Mouse (Mus musculus) testis, adult 2 months (tissue): ENCODE measurements around the gene Cdc42ep4. TPM values are rescaled to one million over a fixed set of nuclear protein-coding genes. Genes with fewer than 3 reads are reported as not detected.

Experiments used
- H3K27ac ChIP-seq: fragments of 200-500 bp; 2 replicates; pipeline ENCODE4 v1.5.1; 2012; ENCODE audit warnings: low read depth, low read length; ENCODE audit not compliant: control insufficient read depth, insufficient read depth
- H3K27me3 ChIP-seq: fragments of 200-500 bp; 2 replicates; pipeline ENCODE4 v1.6.1; 2012; ENCODE audit warnings: mild to moderate bottlenecking, low read length, moderate library complexity; ENCODE audit not compliant: control insufficient read depth, insufficient read depth
- H3K36me3 ChIP-seq: fragments of 200-500 bp; 2 replicates; pipeline ENCODE4 v1.6.1; 2012; ENCODE audit warnings: mild to moderate bottlenecking, low read length; ENCODE audit not compliant: control insufficient read depth, insufficient read depth
- H3K4me1 ChIP-seq: fragments of 200-500 bp; 2 replicates; pipeline ENCODE4 v1.6.1; 2012; ENCODE audit warnings: low read length; ENCODE audit not compliant: control insufficient read depth, insufficient read depth
- H3K4me3 ChIP-seq: fragments of 200-500 bp; 2 replicates; pipeline ENCODE4 v1.5.1; 2012; ENCODE audit warnings: low read depth, mild to moderate bottlenecking, low read length, moderate library complexity, mixed read lengths; ENCODE audit not compliant: control insufficient read depth
- CTCF ChIP-seq: fragments of 200-500 bp; IDR thresholded peaks from 2 replicates; pipeline ENCODE4 v1.5.1; 2012; ENCODE audit warnings: low read depth, mild to moderate bottlenecking, inconsistent platforms, low read length, moderate library complexity; ENCODE audit not compliant: control insufficient read depth, insufficient read depth, insufficient replicate concordance
- POLR2A ChIP-seq: fragments of 200-500 bp; IDR thresholded peaks from 2 replicates; pipeline ENCODE4 v1.6.1; 2012; ENCODE audit warnings: low read depth, mild to moderate bottlenecking, inconsistent platforms, low read length, moderate library complexity; ENCODE audit not compliant: control insufficient read depth
- polyA plus RNA-seq: library from polyadenylated mRNA; depleted of rRNA; stranded (reverse); fragments of >200 nt; gene quantifications from 2 replicates; pipeline ENCODE4 v1.2.3, GENCODE M21; 2012

Gene Cdc42ep4
- polyA plus RNA-seq, 1 experiment: 27.4 TPM

DNA sequence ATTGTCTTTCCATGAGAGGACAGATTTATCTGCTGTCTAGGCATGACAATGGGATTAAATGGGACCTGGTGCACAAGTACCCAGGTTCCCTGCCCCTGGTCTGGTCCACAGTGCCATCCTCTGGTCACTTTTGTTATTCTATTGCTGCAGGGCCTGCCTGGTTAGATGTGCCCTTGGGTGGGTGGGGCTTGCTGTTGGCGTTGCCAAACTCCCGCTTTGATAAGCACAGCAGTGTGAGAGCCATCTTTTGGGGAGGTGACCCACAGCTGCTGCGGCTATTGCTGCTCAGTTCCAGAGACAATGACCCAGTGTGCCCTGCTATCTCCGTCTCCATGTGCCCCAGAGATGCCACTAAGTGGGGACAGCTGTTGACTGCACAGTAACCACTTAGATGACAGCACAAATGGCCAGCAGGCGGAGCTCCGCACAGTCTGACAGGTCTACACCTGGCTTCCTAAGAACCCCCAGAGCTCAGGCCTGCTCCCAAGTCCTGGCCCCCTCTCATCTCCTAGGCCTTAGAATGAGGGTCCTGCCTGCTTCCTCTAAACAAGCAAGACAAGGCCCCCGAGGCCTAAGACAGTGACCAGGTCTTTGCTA, 36.5 kb downstream of the Cdc42ep4 start:
- TF ChIP-seq POLR2A (no peak), CTCF (peak; percentile 10; the same call in 1 of the 2 replicates)
- Histone ChIP-seq H3K4me1 (peaks cover 14% of the 10 kb centered on the region), H3K27me3 (no peaks in the 10 kb centered on the region), H3K4me3 (no peak overlapping the region), H3K27ac (no peak overlapping the region), H3K36me3 (no peaks in the 10 kb centered on the region)

DNA sequence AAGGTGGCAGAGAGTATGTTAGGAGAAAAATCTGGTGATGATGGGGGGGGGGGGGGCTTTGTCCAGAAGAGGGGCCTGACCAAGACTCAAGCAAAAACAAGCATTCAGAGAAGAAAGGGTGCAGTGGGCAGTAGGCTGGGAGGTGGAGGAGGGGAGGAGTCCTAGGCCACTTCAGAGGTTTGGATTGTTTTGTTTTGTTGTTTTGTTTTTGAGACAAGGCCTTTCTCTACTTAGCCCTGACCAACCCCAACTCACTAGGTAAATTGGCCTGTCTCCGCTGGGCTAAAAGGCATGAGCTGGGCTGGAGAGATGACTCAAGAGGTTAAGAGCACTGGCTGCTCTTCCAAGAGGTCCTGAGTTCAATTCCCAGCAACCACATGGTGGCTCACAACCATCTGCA, 40.6 kb downstream of the Cdc42ep4 start:
- H3K36me3 ChIP-seq: no peaks in the 10 kb centered on the region
- H3K4me3 ChIP-seq: peak overlapping the region; percentile 57; the same call in 1 of the 2 replicates
- no peak overlapping the region for H3K27ac ChIP-seq
- no peak for TF ChIP-seq POLR2A
- no peak for TF ChIP-seq CTCF
- no peaks in the 10 kb centered on the region for H3K27me3 ChIP-seq
- H3K4me1 ChIP-seq: peaks cover 18% of the 10 kb centered on the region

DNA sequence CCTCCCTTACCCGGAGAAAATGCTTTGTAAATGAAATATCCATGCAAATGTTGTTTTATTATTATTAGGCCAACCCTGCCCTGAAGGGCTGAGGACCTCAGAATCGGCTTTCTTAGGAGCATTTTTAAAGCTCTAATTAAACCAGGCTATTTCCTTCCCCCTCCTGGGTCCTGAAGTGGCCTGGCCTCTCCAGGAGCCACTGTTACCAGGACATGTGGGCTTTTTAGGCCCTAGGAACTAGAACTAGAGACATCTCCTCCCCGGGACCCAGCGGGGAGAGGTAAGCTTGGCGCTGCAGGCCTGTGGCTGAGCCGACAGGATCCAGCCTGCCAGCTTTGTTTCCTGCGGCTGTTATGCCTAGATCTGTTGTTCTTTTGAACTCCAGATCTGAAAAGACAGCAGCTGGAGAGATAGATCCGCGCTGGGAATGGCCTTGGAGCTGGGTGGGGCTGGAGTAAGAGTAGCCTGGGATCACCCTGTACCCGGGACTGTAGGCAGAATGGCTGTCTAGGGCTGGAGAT, 41.4 kb downstream of the Cdc42ep4 start:
- peak overlapping the region; percentile 57 for H3K4me3 ChIP-seq

DNA sequence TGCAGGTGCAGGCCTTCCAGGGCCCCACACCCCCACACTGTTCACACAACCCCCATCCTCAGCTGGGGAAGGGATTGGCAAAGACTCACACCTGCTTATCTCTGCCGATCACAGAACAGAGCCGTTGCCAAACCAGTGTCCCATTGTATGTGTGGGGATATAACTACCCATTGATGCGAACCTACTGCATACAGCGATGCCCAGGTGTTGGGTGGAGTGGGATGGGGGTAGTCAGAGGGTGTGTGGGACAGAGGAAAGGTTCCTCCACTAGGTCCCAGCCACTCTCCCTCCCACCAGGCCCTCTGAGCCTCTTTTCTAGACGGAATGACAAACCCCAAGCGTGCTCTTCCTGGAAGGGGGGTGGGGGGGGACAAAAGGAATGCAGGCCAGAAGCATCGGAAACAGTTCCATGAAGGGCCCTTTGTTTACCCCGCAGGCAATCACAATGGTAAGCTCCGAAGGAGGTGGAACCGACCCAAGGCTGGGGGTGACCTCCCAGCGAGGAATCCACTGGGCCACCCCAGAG, 41.9 kb downstream of the Cdc42ep4 start, which contains the start of gene Cpsf4l:
Gene Cpsf4l (minus strand): TSS at position 287 of the 526 bp plus-strand sequence.
- peak within 1 kb of the TSS; percentile 74 for H3K27ac ChIP-seq
- peaks cover 18% of the 10 kb centered on the region for H3K4me1 ChIP-seq
- peak within 1 kb of the TSS; percentile 75 for H3K4me3 ChIP-seq
- no peaks in the 10 kb centered on the region for H3K27me3 ChIP-seq
- TF ChIP-seq POLR2A (no peak), CTCF (no peak)
- H3K36me3 ChIP-seq: no peaks in the 10 kb centered on the region

More for the DNA sequence above, 41.4 kb downstream of the Cdc42ep4 start:
- no peaks in the 10 kb centered on the region for H3K36me3 ChIP-seq
- TF ChIP-seq CTCF: no peak
- TF ChIP-seq POLR2A: peak; percentile 13; the same call in 1 of the 2 replicates
- H3K4me1 ChIP-seq: peaks cover 18% of the 10 kb centered on the region
- peak overlapping the region; percentile 74 for H3K27ac ChIP-seq
- H3K27me3 ChIP-seq: no peaks in the 10 kb centered on the region

DNA sequence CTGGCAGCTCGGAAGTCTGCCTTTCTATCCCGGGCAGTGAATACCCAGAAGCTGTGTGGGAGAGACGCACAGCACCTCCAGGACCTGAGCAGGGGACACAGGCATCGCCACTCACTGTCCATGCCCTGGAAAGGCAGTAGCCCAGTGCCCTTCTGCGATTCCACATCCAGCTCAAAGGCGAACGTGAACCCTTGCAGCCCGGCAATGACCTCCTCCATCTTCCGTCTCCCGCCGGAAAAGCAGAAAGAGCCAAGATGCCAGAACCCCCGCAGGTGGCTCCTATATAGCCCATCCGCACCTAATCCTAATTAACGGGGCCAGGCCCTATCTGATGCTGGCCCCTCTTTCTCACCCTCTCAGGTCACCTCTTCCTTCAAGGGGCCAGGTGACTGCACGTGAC, 42.4 kb downstream of the Cdc42ep4 start:
- Histone ChIP-seq H3K36me3 (no peaks in the 10 kb centered on the region), H3K4me1 (peaks cover 18% of the 10 kb centered on the region), H3K4me3 (peak overlapping the region; percentile 75), H3K27ac (no peak overlapping the region), H3K27me3 (no peaks in the 10 kb centered on the region)
- no peak for TF ChIP-seq POLR2A
- TF ChIP-seq CTCF: no peak

DNA sequence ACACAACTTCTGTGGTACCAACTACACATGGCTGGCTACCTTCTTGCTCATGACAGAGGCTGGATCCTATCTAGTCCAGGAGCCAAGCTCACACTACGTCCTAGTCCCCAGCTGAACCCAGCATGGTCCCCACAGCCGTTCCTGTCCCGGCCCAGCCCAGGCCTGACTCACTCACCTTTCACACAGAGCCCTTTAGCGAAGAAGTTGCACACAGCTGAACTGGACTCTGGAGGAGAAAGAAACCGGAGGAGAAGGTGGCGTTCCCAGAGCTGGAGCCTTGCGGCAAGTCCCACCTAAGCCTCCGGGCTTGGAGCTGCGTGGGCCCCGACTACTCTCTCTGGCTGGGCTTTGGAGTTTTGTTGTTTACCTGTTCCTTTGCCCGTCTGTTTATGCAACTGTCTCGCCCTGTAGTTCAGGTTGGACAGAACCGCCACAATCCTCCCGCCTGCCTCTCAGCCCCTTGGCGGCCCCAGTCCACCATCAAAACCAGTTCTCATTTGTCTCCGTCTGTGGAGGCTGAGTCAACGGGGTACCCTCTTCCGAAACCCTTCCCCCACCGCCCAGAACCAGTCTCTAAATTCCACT, 43.0 kb downstream of the Cdc42ep4 start:
- TF ChIP-seq POLR2A (no peak), CTCF (no peak)
- Histone ChIP-seq H3K27me3 (no peaks in the 10 kb centered on the region), H3K4me1 (peaks cover 20% of the 10 kb centered on the region), H3K27ac (no peak overlapping the region), H3K36me3 (no peaks in the 10 kb centered on the region), H3K4me3 (peak overlapping the region; percentile 75)

DNA sequence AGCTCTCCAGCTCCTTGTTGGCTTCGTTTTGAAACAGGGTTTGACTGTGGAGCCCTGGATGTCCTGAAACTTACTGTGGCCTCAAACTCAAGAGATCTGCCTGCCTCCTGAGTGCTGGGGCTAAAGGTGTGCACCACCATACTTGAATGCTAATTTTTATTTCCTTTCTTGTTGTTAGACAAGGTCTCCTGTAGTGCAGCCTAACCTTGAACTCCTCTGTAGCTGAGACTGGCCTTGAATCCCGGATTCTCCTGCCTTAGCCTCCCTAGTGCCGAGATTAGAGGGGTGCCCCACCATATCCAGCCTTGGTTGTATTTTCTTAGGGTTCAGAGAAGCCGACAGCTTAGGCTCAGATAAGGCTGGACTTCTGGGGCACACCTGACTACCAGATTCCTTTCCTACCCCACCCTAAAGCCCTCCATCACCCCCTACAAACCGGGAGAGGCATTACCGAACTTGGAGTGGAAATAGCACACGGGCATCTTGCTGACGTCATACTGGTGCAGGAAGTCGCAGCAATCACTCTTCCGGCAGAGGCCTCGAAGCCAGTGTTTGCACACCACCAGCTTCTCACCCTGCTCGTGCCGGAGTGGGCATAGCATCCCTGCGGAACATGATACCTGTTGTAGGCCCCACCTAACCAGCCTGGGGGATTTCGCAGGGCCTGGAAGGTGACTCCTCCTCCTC, 45.6 kb downstream of the Cdc42ep4 start:
- no peak overlapping the region for H3K27ac ChIP-seq
- no peak for TF ChIP-seq CTCF
- TF ChIP-seq POLR2A: no peak
- H3K4me3 ChIP-seq: no peak overlapping the region

More for the DNA sequence above, 45.6 kb downstream of the Cdc42ep4 start:
- Histone ChIP-seq H3K36me3 (no peaks in the 10 kb centered on the region), H3K27me3 (no peaks in the 10 kb centered on the region), H3K4me1 (peaks cover 20% of the 10 kb centered on the region)
